Mouse (Mus musculus): ENCODE measurements around the gene Zfp654.

The Zfp654 gene

DNA sequence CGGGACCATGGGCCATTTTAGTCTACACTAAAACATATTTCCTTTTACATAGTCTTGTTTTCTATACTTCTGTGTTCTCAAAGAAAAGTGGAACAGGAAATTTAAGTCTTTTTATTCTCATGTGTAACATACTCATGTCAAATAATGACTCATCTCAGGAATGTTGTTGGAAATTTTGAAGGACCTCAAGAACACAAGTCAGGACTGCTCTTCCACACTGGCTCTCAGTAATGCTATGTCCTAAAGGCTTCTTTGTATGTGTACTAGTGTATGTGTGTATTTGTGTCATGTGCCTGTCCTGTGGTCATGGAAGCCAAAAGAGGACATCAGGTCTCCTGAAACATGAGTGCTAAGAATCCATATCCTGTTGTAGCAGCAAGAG, 92.2 kb downstream of the Zfp654 start:
- DNase-seq, result no peak

GRCm38 (mm10) chr16:64758561-64759244, 92.7 kb downstream of the Zfp654 start:
- DNase-seq, result peak; percentile 45

DNA sequence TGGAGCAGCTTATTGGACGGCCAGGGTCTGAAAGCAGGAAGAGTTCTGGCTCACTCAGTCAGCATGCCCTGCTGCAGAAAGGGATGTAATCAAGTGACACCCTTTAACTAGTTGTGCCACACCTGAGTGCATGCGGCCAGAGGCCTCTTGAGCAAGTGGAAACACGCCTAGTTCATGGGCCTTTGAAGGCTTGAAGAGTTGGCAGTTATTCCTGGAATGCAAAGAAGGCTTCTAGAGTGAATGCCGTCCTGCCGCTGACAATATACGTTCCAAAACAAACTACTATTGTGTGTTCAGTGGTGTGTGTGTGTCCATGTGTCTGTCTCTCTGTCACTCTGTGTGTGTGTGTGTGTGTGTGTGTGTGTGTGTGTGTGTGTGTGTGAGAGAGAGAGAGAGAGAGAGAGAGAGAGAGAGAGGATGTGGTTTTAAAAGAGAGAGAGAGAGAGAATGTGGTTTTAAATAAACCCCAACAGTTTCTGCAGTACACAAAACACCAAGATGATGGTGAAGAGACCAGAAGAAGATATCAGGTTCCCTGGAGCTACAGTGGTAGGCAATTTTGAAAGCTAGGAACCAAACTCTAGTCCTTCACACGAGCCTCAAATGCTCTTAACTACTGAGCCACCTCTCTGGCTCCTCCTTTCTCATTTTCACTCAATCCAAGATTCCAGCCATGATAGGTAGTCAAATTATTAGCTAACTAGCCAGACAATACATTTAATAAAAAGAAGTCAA, 93.6 kb downstream of the Zfp654 start:
- peak; percentile 48 for DNase-seq

DNA sequence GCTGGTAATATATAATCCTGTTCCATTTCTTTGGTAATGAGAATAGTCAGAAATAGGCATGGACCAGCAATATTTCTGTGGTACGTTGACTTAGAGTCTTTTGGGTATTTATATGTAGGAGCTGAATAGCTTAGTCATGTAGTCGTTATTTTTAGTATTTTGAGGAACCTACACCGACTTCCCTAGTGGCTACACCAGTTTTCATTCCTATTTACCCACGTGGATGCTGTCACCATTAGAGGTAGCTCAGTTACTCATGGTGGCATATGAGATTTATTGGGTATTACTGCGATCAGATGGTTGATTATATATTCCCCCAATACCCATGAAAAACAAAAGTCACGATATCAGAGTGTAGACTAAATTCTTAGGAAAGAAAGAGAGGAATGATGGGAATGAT, 95.1 kb downstream of the Zfp654 start:
- DNase-seq, result no peak

- DNase-seq, result no peak
These were observed 96.7 kb downstream of the Zfp654 start for GRCm38 (mm10) chr16:64754743-64755139.

DNA sequence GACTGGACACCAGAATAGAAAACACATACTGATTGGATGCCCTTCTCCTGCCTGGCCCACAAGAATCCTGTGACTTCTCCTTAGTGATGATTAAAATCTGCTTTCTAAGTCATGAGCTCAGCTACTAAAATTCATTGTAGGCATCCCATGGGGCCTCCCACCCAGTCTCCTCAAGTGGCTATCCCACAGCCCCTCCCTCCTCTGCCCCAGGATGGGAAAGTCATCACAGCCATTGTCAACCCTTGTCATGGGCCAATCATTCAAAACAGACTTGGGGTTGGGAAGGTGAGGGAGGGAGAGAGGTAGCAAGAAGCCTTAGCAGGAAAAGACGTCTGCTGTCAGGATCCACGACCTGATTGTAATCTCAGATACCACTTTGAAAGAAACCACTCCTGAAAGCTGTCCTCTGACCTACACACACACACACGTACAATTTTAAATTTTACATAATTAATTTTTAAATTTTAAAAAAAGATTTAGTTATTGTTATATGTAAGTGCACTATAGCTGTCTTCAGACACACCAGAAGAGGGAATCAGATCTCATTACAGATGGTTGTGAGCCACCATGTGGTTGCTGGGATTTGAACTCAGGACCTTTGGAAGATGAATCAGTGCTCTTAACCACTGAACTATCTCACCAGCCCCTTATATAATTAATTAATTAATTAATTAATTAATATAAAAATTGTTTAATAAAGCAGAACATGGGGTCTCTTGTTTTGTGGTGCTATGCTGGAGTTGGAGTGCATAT, 97.3 kb downstream of the Zfp654 start:
- no peak for DNase-seq

DNA sequence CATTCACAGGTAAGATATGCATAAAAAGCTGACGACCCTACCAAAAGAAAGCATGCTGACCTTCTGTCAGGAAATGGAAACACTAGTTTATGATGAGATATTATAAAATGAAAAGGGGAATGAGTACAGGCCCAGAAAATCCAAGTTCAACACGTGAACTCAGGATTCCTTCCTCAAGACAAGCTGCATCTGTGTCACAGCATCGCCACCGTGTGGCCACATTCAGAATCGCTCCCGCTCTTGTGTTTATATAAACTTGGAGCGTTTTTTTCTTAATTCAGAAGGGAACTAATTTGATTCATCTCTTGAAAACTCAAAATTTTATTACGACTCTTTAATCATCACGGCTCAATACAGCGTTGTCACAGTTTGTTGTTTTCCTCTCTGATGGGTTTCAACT, 103.2 kb downstream of the Zfp654 start:
- DNase-seq, result peak; percentile 63

GRCm38 (mm10) chr16:64745089-64745488, 106.4 kb downstream of the Zfp654 start:
- DNase-seq, result no peak

DNA sequence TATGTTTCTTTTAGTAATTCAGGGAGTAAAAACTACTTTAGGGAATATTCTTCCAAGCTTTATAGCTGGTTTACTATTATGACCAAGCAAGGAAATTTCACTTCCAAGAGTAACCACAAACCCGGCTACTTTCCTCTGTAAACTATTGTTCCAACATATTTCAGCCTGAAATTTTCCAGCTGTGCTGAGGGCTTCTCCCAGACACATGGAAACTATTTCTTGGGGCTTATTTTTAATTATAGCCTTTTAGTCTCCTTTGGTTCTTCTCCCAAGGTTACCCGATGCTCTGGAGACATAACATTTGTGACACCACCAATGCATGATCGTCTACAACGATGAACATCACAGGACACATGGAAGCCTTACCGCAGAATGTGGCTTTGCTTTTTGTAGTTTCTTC, 114.2 kb downstream of the Zfp654 start:
- DNase-seq, result no peak
